Mouse (Mus musculus) spleen, adult 18-20 months (tissue): Measurements from ENCODE around the gene Gm20388.

Experiments
- DNase-seq, 2 experiments: peaks; one replicate each; pipeline ENCODE4 v3.0.0; 2022; ENCODE audit warnings: mixed read lengths in 2 of 2

Gm20388 gene

DNA sequence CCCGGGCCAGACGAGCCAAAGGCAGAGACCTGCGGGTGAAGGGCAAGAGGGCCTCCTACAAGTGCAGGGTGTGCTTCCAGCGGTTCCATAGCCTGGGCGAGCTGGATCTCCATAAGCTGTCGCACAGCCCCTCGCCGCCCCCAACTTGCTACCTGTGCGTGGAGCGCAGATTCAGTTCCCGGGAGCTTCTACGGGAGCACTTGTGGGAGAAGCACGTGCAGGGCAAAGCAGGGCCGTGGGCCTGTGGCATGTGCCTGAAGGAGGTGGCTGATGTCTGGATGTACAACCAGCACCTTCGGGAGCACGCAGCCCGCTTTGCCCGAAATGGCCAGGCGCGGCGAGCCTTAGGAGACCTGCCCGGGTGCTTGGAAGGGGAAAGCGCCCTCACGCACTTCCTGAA is 2358.2 kb downstream of the Gm20388 start:
- no peak for DNase-seq

DNA sequence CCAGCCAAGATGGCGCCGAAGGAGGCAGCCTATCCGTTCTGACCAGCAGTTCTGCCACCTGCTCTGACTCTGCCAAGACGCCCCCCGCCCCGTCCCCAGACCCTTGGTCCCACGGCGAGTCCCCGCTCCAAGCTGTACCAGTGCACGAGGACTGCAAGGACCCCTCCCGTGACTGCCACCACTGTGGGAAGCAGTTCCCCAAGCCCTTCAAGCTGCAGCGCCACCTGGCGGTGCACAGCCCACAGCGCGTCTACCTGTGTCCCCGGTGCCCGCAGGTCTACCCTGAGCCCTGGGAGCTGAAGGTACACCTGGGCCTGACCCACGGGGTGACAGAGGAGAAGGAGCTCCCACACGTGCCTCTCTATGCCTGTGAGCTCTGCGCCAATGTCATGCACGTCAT is 2358.8 kb downstream of the Gm20388 start:
- DNase-seq: peak; percentile 53 to 78

DNA sequence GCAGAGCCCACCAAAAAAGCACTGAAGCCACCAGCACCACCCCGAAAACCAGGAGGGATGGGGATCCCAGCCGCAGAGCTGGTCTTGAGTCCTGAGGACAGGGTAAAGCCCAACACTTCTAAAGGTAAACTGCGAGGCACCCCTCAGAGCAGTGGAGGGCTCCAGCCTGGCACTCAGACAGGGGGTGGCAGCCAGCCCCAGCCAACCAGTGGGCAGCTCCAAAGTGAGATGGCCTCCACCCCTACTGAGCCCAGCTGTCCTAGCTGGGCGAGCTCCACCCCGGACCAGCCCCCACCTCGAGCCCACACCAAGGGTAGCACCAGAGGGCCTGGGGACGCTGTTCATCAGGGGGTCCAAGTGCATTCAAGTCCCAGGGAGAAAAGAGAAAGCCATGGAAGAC is 2359.9 kb downstream of the Gm20388 start:
- DNase-seq: no peak

DNA sequence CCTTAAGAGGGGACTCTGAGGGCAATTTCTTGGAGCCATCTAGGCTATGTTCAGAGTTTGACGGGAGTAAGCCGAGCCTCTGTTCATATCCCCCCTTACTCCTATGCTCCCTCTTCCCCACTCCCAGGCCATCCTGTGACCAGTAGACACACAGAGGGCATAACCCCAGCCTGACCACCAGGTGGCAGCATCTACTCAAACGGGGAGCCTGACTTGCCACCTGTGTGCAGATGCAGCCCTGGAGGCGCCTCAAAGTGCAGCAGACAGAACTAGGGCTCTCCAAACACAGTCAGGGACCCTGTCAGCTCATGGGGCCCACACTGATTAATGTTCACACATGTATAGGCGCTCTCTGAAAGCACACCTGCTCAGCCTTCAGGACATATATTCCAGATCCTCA is 2362.5 kb downstream of the Gm20388 start:
- peak; percentile 67 to 72 for DNase-seq

- DNase-seq: no peak
Measured at GRCm38 (mm10) chr8:122273826-122274225, 2363.2 kb downstream of the Gm20388 start.

DNA sequence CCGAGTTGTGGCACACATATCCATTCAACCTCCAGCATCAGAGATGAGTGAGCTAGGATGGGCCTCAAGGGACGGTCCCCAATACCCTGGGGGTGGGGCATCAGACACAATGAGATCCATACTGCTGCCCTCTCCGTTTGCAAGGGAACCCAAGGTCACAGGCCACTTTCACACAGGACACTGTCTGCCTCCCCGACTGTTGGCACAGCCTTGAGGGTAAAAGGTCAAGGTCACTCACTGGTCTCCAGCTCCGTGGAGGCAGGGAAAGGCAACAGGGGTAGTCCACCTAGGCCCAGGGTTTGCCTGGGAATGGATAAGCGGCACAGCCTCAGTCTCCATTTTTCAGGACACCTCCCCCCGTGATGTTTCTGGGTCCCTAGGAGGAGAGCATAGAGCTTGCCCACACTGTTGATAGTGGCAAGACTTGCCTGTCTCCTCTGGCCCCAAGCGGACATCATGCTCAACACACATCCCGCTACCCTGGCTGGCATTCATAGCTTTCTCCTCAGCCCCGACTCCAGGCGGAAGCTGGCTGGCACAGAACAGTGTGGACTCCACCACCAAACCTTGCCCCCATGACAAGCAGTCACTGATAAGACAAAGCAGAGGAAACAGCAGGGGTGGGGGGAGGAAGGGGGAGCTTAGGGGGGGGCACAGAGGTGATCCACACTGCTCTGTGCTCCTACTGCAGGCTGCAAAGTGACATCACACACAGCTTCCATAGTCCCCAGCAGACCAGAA is 2364.2 kb downstream of the Gm20388 start:
- DNase-seq: no peak

DNA sequence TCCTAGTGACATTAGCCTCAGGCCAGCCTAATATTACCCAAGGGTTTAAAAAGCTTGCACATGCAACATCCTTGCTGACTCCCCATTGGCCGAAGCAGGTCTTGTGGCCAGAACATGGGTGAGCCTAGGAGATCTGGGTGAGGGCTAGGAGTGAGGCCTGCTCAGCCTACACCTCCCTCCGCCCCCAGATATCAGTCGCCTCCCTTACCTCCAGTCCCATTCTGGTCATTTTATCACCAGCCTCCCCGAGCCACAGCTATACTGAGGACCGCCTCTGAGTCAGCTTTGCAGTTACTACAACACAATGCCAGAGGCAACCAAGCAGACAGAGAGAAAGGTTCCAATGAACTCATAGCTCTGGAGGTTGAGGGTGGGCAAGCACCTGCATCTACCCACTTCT is 2365.7 kb downstream of the Gm20388 start:
- no peak for DNase-seq

GRCm38 (mm10) chr8:122277204-122277995 is 2366.8 kb downstream of the Gm20388 start:
- no peak for DNase-seq

GRCm38 (mm10) chr8:122280156-122280555 is 2369.5 kb downstream of the Gm20388 start:
- DNase-seq: no peak

DNA sequence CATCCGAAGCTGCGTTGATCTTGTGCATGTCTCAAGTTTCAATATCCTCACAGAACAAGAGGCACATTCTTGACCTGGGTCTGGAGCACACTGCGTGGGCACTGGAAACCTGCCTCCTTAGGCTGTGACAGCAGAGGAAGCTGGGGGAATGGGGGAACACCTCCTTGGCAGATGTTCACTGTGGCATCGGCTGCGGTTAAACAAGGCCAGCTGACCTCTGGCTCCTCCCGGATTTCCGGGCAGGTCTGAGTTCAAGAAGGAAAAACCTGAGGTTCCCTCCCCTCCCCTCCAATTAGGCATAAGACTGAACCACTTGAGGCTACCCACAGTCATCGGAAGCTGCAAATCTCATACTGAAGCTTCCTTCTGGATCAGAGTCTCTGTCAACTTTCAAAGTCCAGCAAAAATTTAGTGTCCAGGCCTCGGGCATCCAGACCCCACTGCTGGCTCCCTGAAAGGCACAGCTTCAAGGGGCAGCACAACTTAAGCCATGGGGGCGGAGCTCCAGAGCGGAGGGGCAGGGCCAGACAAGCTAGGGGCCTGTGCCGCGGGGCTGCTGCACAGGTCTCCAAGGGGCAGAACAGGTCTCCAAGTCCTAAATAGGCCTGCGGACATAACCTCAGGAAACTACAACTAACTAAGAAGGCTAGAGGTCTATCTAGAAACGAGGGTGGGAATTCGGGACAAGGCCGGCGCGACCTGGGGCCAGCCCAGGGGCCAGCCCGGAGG is 2370.1 kb downstream of the Gm20388 start:
- DNase-seq: no peak

DNA sequence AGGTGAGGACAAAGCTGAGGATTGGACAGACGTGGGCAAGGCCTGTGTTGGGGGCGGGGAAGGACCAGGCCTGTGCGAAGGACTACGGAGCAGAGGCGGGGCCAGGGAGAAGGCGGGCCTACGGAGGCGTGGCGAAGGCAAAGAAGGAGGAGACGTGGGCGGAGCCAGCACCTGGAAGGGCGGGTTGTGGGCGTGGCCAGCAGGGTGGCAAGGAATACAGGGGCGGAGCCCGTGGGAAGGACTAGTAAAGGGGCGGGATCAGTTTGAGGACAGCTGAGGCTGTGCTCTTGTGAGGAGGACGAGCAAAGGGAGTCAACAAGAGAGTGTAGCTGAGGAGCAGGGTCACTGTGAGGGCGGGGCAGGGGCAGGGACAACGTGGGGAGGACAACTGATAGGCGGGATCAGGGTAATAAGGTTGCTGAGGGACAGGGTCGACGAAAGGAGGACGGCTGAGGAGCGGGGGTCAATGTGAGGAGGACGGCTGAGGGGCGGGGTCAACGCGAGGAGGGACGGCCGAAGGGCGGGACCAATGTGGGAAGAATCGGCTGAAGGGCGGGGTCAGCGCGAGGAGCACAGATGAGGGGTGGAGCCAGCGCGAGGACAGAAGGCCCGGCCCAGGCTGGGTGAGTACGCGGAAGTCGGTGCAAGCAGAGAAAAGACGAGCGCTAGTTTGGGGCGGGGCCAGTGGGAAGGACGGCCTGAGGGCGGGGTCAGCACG is 2370.8 kb downstream of the Gm20388 start:
- DNase-seq: peak; percentile 100

- DNase-seq: no peak
Measured at GRCm38 (mm10) chr8:122282035-122282358, 2371.4 kb downstream of the Gm20388 start, which contains the start of gene Zfpm1. Zfpm1 (plus strand) TSS chr8:122282141.

DNA sequence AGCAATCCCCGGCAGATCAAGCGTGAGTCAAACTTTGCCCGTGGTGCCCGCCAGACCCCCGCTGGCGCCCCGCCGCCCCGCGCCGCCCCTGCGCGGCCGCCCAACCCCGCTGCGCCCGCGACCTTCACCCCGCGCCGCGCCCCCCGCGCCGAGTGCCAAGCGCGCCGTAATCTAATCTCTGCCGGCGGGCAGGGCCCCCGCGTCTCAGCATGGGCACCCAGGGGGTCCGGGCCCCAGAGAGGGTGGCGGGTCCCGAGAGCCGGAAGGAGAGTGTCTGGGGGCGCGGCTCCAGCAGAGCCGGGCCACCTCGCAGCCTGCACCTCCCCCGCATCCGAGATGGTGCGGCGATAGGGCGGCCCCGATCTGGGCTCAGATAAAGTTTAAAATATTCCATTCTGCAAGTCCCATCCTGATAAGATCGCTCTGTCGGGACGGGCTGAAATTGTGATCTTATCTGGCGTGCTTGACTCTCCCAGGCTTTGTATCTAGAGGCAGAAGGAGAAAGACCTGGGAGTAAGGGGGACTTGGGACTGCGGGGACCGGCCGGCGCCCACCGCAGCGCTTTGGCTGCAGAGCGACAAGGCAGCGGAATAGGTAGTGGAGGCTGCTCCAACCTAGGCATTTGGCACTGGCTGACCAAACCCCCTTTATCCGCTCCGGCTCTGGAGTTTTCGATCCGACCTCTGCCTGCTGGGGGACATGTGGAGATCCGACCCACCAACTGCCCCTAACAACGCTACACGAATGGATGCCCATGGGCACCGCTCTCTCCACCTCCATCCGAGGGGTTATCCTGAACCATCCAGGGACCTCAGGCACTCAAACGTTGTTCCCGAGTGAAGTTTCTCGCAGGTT is 2372.1 kb downstream of the Gm20388 start:
- DNase-seq: peak; percentile 32 to 40

GRCm38 (mm10) chr8:122283356-122284202 is 2372.9 kb downstream of the Gm20388 start:
- DNase-seq: peak; percentile 40 to 52

- peak; percentile 45 to 66 for DNase-seq
Measured at GRCm38 (mm10) chr8:122284203-122284658, 2373.6 kb downstream of the Gm20388 start.

DNA sequence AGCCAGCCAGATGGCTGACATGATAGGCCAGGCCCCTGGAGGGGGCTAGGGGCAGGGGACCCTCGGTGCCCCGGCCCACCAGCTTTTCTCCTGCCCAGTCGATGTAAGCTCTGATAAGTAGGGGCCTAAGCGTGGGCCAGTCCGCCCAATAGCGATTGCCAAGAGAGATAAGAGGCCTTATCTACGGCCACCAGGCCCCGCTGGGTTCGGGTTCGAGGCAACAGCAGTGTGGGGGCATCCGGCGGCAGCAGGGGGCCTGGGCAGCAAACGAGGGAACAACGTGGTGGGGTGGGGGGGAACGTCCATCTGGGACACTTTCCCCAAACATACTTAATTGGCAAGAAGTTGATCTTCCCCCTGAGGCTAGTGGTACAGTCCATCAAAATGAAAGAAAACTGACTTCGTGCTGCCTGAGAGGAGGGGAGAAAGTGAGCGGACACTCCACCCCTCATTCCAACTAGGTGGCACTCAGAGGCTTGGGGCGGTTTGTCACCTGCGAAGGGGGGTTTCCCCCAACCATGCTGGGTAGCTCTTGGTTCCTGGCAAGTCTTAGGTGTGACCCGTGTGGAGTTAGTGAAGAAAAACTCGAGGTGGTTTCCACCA is 2374.1 kb downstream of the Gm20388 start:
- DNase-seq: peak; percentile 49 to 50

GRCm38 (mm10) chr8:122285727-122286126 is 2375.1 kb downstream of the Gm20388 start:
- peak; percentile 28 to 51 for DNase-seq

GRCm38 (mm10) chr8:122286899-122287298 is 2376.3 kb downstream of the Gm20388 start:
- no peak for DNase-seq

- DNase-seq: no peak
Measured at GRCm38 (mm10) chr8:122287742-122288141, 2377.1 kb downstream of the Gm20388 start.

- DNase-seq: no peak
Measured at GRCm38 (mm10) chr8:122288344-122288743, 2377.7 kb downstream of the Gm20388 start.
